Mouse (Mus musculus): Measurements from ENCODE around the gene Rtl4. TPM values are rescaled to one million over a fixed set of nuclear protein-coding genes. Genes with fewer than 3 reads are reported as not detected.

Rtl4 gene
- 0.05 and 0.25 TPM in 2 replicates for polyA plus RNA-seq (2016; fragmentation: Nextera tagmentation; extraction: Ambion mirVana)

DNA sequence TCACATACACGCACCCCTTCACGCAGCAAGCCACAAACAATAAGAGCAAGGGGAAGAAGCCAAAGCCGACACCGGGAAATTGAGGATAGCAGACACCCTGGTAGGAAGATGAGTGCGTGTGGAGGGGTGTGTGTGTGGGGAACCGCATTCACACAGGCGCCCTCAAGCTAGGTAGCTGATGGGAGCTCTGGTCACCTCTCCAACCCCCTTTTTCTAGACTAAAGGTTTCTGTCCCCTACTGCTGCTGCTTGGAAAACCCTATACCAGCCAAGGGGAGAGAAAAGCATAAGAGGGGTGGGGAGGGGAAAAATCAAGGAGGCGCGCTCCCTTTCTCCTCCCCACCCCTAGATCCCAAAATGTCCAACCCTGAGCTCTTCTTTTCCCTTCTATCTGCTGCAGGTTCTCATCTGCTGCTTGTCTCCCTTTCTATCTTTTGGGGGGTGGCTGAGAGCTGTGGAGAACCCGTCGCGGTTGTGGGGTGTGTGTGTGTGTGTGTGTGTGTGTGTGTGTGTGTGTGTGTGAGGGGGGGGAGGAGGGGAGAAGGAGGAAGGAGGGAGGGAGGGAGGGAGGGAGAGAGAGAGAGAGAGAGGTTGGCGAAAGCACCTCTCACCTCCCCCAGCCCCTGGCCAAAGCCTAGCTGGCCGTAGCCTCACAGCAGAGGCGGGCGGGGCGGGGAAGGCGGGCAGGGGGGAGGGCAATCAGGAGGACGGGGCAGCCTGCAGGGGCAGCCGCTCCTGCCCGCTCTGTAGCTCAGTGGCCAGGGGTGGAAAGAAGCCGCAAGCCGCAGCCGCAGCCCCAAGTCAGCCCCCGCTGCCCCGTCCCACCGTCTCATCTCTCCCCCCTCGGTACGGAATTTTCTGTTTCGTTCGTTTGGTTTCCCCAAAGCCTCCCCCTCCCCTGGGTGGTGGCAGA is at the start of gene Rtl4:
Gene Rtl4 (plus strand): TSS at position 701 of the 912 bp plus-strand sequence.
- peak; percentile 31 for DNase-seq (ENCODE audit: low spot score)
- peaks cover 4% of the 10 kb centered on the region; the same call in 1 of the 2 replicates for H3K4me1 ChIP-seq (replicated peaks)
- whole genome bisulfite sequencing: 12% methylated on average over 27 of the region's 31 CpGs
- no peaks in the 10 kb centered on the region for H3K36me3 ChIP-seq
- peak within 1 kb of the TSS; percentile 55 for H3K4me3 ChIP-seq
- H3K27ac ChIP-seq: peak within 1 kb of the TSS; percentile 53; the same call in 1 of the 2 replicates
- H3K9me3 ChIP-seq: no peaks in the 10 kb centered on the region
- peaks cover 63% of the 10 kb centered on the region for H3K27me3 ChIP-seq (ENCODE audit: insufficient read depth, poor library complexity, severe bottlenecking)

DNA sequence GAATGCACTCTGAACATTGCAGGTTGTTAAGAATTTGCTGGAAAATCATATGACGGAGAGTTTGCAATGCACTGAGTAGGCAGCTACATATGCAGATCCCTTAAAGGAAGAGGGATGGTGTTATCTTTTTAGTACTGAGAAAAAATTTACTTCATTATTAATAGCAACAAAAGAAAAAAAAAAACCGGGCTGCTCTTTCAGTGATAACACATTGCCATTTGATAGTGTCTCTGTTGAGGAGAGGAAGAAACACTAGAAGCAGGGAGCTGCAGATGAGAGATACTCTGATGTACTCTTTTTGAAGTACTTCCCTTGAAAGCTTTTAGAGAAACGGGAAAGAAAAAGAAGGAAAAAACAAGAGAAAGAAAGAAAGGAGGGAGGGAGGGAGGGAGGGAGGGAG is 44.0 kb upstream of the Rtl4 start:
- H3K9me3 ChIP-seq: no peaks in the 10 kb centered on the region
- no peaks in the 10 kb centered on the region for H3K36me3 ChIP-seq
- 66% methylated on average over 3 of the region's 3 CpGs for WGBS
- H3K27me3 ChIP-seq (ENCODE audit: insufficient read depth, poor library complexity, severe bottlenecking): no peaks in the 10 kb centered on the region
- no peak overlapping the region for H3K4me3 ChIP-seq
- H3K4me1 ChIP-seq (replicated peaks): no peaks in the 10 kb centered on the region
- no peak for DNase-seq (ENCODE audit: low spot score)
- H3K27ac ChIP-seq: no peak overlapping the region

DNA sequence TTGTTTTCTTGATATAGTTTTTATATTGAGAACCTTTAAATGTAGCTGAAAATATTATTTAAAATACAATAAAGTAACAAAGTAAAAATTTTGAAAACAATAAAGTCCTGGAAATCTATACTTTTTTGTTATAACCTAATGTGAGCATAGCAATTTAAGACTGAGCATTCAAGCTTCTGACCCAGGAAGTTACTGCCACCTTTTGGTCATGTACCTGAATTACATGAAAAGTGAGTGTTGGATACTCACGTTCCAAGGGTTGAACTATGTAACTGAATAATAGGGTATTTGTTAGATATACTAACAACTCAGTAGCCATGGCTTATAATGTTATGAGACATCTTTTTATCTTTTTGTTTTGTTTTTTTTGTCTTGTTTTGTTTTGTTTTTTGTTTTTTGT is 43.3 kb upstream of the Rtl4 start:
- Histone ChIP-seq H3K9me3 (no peaks in the 10 kb centered on the region), H3K36me3 (no peaks in the 10 kb centered on the region), H3K27me3 (ENCODE audit: insufficient read depth, poor library complexity, severe bottlenecking) (no peaks in the 10 kb centered on the region), H3K27ac (no peak overlapping the region), H3K4me3 (no peak overlapping the region), H3K4me1 (replicated peaks) (no peaks in the 10 kb centered on the region)
- 45% methylated on average over 1 of the region's 1 CpGs for WGBS
- DNase-seq (ENCODE audit: low spot score): no peak

DNA sequence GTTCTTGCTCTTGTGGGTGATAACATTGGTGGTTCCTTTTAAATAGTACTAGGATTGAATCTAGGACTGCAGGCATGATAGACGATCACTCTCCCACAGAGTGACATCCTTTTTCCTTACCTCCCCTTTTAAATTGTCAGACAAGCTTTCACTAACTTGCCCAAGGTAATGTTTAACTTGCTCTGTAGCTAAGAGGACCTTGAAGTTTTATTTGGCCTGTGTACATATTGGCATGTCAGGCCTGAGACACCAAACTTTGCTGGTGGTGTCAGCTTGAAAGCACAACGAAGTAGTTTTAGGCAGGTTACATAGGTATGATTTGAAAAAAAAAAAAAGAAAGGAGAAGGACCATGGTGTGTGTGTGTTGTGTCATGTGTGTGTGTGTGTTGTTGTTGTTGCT is 36.5 kb upstream of the Rtl4 start:
- H3K27me3 ChIP-seq (ENCODE audit: insufficient read depth, poor library complexity, severe bottlenecking): no peaks in the 10 kb centered on the region
- no peaks in the 10 kb centered on the region for H3K9me3 ChIP-seq
- no peak overlapping the region for H3K27ac ChIP-seq
- no peak overlapping the region for H3K4me3 ChIP-seq
- H3K4me1 ChIP-seq (replicated peaks): no peaks in the 10 kb centered on the region
- no peak for DNase-seq (ENCODE audit: low spot score)
- no peaks in the 10 kb centered on the region for H3K36me3 ChIP-seq
- 77% methylated on average over 2 of the region's 2 CpGs for WGBS

DNA sequence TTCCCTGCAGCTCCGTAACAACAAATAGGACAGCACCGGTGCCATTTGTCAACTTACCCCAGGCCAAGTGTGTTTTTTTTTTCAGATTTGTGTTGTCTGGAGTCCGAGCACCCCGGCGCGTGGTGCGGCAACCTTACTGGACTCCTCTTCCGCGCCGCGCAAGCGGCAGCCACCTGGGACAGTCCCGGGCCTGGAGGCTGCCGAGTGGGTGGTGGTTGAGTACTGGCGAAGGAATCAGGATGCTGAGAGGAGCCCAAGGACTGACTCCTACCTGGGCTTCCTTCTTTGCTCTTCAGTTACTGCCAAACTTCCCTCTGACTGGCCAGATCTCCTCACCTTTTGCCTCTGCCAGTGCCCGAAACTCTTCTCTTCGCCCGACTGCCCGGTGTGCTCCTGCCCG is 965 bp upstream of the Rtl4 start:
- DNase-seq (ENCODE audit: low spot score): no peak
- Histone ChIP-seq H3K9me3 (no peaks in the 10 kb centered on the region), H3K4me3 (peak overlapping the region; percentile 55), H3K27ac (no peak overlapping the region), H3K4me1 (replicated peaks) (peaks cover 4% of the 10 kb centered on the region; the same call in 1 of the 2 replicates), H3K27me3 (ENCODE audit: insufficient read depth, poor library complexity, severe bottlenecking) (peaks cover 63% of the 10 kb centered on the region), H3K36me3 (no peaks in the 10 kb centered on the region)
- WGBS: 26% methylated on average over 20 of the region's 20 CpGs

DNA sequence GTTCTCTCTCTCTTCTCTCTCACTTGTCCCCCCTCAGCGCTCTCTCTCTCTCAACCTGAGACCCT is 733 bp upstream of the Rtl4 start, which contains the start of gene Trpc5:
Gene Trpc5 (minus strand): TSS at position 39 of the 65 bp plus-strand sequence.
- H3K4me3 ChIP-seq: peak within 1 kb of the TSS; percentile 55
- H3K27ac ChIP-seq: peak within 1 kb of the TSS; percentile 53; the same call in 1 of the 2 replicates
- H3K27me3 ChIP-seq (ENCODE audit: insufficient read depth, poor library complexity, severe bottlenecking): peaks cover 63% of the 10 kb centered on the region
- H3K9me3 ChIP-seq: no peaks in the 10 kb centered on the region
- H3K4me1 ChIP-seq (replicated peaks): peaks cover 4% of the 10 kb centered on the region; the same call in 1 of the 2 replicates
- DNase-seq (ENCODE audit: low spot score): no peak
- H3K36me3 ChIP-seq: no peaks in the 10 kb centered on the region
- 35% methylated on average over 1 of the region's 1 CpGs for WGBS

DNA sequence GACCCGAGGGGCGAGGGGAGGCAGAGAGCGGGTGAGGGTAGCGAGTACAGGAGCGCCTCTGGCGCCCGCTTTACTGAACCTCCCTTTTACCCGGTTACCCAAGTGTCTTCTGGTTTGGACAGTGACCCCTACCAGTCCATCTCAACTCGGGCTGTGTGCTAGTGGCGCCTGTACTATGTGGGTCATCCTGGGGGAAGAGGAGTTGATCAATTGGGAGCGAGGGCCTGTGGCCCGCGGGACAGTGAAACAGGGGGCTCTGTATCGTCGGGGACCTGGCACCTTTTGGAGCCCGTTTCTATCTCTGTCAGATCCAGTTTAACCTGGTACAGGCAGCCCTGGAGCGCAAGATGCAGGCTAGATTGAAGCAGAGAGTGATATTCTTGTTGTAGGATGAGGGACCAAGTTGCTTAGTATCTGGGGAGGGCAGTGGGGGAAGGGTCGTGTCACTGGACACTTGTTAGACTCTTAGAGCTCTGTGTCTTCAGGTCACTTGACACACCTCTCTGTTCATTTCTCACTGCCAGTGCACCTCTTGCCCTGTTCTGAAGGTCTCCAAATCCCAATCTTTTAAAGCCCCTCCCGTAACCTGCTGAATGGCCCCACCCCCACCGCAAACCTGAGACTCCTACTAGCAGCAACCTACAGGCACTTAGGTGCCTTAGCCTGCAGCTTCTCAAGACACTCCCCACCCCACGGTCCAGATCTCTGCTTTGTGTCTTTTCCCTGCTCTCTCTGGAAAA is 582 bp downstream of the Rtl4 start:
- H3K27ac ChIP-seq: peak overlapping the region; percentile 53; the same call in 1 of the 2 replicates

DNA sequence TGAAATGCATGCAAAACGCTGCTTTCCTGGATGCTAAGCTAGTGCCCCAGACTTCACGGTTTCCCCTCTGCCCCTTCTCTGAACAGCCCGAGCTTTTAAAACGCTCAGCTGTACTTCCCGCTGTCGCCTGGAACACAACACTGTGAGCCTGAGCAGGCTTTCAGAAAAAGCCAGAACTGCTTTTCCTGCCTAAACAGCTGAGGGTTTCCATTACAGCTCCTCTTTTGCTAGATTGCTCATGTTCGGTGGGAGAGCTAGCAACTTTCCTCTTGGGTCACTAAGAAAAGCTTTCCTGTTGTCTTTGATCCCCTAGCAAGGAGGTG is 1.1 kb downstream of the Rtl4 start:
- H3K4me1 ChIP-seq (replicated peaks): peaks cover 4% of the 10 kb centered on the region; the same call in 1 of the 2 replicates
- no peaks in the 10 kb centered on the region for H3K36me3 ChIP-seq
- no peaks in the 10 kb centered on the region for H3K9me3 ChIP-seq
- peak overlapping the region; percentile 55 for H3K4me3 ChIP-seq
- H3K27ac ChIP-seq: no peak overlapping the region
- WGBS: 15% methylated on average over 7 of the region's 7 CpGs
- DNase-seq (ENCODE audit: low spot score): peak; percentile 5
- peaks cover 58% of the 10 kb centered on the region for H3K27me3 ChIP-seq (ENCODE audit: insufficient read depth, poor library complexity, severe bottlenecking)

More for the DNA sequence above, 582 bp downstream of the Rtl4 start:
- DNase-seq (ENCODE audit: low spot score): no peak
- Histone ChIP-seq H3K4me1 (replicated peaks) (peaks cover 4% of the 10 kb centered on the region; the same call in 1 of the 2 replicates), H3K9me3 (no peaks in the 10 kb centered on the region), H3K4me3 (peak overlapping the region; percentile 55), H3K27me3 (ENCODE audit: insufficient read depth, poor library complexity, severe bottlenecking) (peaks cover 63% of the 10 kb centered on the region), H3K36me3 (no peaks in the 10 kb centered on the region)
- WGBS: 17% methylated on average over 21 of the region's 21 CpGs

DNA sequence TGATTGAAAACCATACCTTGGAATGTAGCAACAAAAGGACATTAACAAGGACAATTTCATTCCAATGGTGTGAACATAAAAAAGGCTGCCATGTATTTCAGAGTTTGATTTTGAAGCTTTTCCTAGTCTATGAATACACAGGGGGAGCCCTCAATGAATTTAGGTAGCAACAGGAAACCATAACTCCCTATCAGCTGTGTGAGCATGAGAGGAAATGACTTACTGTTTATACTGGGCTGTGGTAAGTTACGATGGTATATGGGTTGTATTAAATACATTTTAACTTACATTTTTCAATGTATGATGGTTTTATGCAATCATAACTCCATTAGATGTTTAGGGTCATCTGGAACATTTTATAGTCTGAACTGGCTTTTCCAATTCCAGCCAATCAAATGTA is 27.6 kb downstream of the Rtl4 start:
- no peaks in the 10 kb centered on the region for H3K9me3 ChIP-seq
- H3K4me1 ChIP-seq (replicated peaks): no peaks in the 10 kb centered on the region
- WGBS: 90% methylated on average over 1 of the region's 1 CpGs
- no peaks in the 10 kb centered on the region for H3K27me3 ChIP-seq (ENCODE audit: insufficient read depth, poor library complexity, severe bottlenecking)
- H3K4me3 ChIP-seq: no peak overlapping the region
- no peak overlapping the region for H3K27ac ChIP-seq
- DNase-seq (ENCODE audit: low spot score): no peak
- no peaks in the 10 kb centered on the region for H3K36me3 ChIP-seq

DNA sequence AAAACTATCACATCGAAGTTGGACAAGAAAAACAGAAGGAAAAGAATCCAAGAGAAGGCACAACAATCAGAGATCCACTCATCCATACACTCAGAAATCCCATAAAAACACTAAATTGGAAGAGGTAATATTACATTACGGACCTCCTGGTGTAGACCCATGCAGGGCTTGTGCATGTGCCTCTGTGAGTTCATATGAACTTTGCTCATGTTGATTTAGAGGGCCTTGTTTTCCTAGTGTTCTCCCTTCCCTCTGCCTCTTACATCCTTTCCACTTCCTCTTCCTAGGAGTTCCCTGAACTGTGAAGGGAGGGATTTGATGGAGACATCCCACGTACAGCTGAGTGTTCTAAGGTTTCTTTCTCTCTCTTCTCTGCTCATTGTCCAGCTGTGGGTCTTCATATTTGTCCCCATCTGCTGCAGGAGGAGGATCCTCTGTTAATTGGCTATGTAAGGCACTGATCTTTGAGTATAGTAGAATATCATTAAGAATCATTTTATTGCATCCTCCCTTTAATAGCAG is 58.9 kb downstream of the Rtl4 start:
- Histone ChIP-seq H3K27ac (no peak overlapping the region), H3K27me3 (ENCODE audit: insufficient read depth, poor library complexity, severe bottlenecking) (no peaks in the 10 kb centered on the region), H3K9me3 (no peaks in the 10 kb centered on the region), H3K36me3 (no peaks in the 10 kb centered on the region), H3K4me1 (replicated peaks) (no peaks in the 10 kb centered on the region), H3K4me3 (no peak overlapping the region)
- DNase-seq (ENCODE audit: low spot score): no peak
- 77% methylated on average over 3 of the region's 3 CpGs for WGBS

DNA sequence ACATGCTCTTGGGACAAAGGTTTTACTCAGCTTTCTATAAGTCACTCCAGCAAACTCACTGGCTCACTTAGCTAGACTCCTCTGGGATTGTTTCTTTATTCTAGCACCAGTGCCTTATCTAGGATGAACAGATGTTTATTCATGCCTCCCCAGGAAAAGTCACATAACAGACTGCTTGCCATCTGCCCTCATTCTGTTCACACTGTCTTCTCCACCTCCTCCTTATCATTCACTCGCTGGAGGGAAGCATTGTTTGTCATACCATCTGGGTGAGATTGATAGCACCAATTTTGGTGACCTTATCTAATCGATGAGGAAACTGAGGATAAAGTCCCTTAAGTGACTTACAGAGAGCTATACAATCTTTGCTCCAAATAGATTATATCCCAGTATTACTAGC is 298.3 kb downstream of the Rtl4 start:
- Histone ChIP-seq H3K4me1 (replicated peaks) (no peaks in the 10 kb centered on the region), H3K27ac (no peak overlapping the region), H3K36me3 (no peaks in the 10 kb centered on the region), H3K27me3 (ENCODE audit: insufficient read depth, poor library complexity, severe bottlenecking) (0 out of 2 replicates have a peak, but pooled peaks cover 4% of the 10 kb centered on the region), H3K9me3 (no peaks in the 10 kb centered on the region), H3K4me3 (no peak overlapping the region)
- DNase-seq (ENCODE audit: low spot score): no peak
- 67% methylated on average over 2 of the region's 2 CpGs for WGBS

DNA sequence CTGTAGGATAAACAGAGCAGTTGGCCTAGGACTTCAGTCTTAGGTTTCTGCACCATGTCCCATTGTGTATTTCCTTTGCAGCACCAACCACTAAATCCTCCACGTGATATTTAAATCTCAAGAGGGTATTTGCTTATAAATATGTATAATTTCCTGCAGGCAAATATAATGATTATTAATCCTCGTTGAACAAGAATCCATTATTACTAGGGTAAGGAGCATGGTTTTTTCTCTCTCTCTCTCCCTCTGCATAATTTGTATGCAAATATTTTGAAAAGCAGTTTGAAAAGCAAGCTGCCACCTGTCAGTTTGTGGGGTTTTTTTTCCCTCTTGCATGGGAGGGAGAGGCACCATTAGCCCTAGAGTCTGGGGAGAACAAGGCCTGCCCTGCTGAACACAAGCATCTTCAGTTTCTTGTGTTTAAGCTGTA is 376.8 kb downstream of the Rtl4 start:
- DNase-seq (ENCODE audit: low spot score): no peak

DNA sequence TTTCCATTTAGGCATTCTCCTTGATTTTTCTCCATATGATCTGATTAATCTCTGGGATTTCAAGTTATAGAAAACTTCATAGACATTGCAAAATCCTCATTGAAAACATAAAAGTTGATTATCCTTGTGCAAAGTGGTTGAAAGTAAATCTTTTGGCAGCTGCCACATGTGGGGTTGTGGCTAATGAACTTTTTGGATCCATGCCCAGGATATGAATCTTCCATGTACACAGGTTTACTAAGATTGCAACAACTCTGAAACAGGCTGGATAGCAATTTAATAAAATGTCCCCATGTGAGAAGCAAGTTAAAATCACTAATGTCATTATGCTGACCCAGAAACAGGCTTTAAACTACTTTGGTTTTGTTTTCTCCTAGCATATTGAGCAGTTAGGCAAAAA is 401.1 kb downstream of the Rtl4 start:
- Histone ChIP-seq H3K27ac (no peak overlapping the region), H3K27me3 (ENCODE audit: insufficient read depth, poor library complexity, severe bottlenecking) (no peaks in the 10 kb centered on the region; the same call in 1 of the 2 replicates), H3K9me3 (no peaks in the 10 kb centered on the region), H3K4me1 (replicated peaks) (no peaks in the 10 kb centered on the region), H3K4me3 (no peak overlapping the region), H3K36me3 (no peaks in the 10 kb centered on the region)
- no peak for DNase-seq (ENCODE audit: low spot score)

More for the DNA sequence above, 376.8 kb downstream of the Rtl4 start:
- Histone ChIP-seq H3K27ac (no peak overlapping the region), H3K4me3 (no peak overlapping the region), H3K36me3 (no peaks in the 10 kb centered on the region), H3K27me3 (ENCODE audit: insufficient read depth, poor library complexity, severe bottlenecking) (no peaks in the 10 kb centered on the region), H3K4me1 (replicated peaks) (no peaks in the 10 kb centered on the region), H3K9me3 (no peaks in the 10 kb centered on the region)
- 63% methylated on average over 2 of the region's 2 CpGs for WGBS
